Mouse (Mus musculus) gastrocnemius, adult 18-20 months (tissue): ENCODE data around the gene Phf19. TPM values are rescaled to one million over a fixed set of nuclear protein-coding genes. Genes with fewer than 3 reads are reported as not detected.

Experiments used
- DNase-seq: peaks from one replicate; pipeline ENCODE4 v3.0.0; 2021; ENCODE audit warnings: low spot score
- total RNA-seq, 2 experiments: library from RNA; stranded (reverse); gene quantifications; 2 replicates each; pipeline ENCODE4 v1.2.3; 2021

Phf19 gene
- total RNA-seq, 2 experiments from 2014 or later, result 0.59 to 0.71 TPM

DNA sequence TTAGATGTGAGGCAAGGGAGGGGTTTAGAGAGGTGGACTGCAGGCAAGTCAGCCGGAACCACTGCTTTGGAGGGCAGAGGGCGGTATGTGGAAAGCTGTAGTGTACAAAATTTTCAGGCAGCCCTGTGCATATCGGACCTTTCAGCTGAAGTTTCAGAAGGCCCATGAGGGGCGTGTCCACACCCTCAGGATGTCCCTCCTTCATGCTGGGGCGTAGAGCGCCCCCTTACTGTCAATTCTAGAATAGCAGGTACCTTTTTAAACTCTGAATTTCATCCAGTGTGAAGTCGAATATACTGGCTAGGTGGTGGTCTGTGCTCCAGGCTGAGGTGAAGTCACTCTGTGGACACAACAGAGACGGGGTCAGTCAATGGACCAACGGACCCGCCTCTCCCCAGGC lies 16.0 kb downstream of the Phf19 start:
- DNase-seq, result no peak

DNA sequence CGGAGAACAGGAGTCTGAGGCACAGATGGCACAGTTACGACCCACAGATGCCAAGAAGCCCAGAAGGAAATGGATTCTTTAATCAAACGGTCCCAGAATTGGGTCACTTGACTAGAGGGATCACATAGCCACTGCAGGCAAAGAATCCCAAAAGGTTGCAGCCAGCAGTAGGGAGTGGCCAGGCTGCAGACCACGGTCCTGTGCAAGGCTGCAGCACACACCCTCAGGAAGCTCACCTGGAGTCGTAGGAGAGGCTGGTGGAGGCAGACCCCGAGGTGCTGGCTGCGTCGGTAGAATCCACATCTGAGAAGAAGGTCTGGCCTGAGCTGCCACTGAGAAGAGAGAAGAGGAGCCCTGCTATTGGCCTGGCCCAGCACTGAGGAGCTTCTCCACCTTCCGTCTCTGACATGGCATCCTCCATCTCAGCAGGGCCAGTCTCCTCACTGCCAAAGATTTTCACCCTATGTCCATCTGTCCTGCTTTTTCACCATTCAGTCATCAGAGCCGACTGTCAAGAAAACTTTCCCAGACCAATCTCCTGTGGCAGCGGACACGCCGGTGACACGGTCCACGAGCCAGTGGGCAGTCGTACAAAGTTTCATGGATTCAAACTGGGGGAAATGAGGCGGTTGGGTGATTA lies 16.9 kb downstream of the Phf19 start:
- no peak for DNase-seq

DNA sequence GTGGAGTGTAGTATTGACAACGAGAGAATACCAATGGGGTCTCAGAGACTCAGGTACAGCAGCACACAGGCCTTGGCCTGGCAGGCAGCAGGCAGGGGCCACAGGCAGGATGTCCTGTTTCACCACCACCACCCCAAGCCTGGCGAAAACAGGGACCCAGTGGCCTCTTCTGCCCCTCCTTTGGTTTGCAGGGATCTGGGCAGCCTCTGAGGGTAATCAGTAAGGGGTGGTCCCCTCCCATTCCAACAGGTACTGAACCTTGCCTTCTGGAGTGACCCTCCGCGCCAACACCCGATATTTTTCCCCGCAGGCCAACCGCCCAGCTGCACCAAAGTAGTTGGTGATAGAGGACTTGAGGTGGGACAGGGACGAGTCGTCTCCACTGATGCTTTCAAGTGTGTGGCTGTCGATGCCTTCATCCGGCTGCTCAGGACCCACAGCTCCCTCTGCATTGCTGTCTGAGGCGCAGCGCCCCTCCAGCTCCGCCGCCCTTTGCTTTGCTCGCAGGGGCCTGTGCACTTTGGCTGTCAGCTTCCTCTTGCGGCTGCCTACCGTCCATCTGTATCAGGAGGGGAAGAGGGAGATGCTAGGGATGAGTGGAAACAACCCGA lies 18.2 kb downstream of the Phf19 start:
- no peak for DNase-seq

DNA sequence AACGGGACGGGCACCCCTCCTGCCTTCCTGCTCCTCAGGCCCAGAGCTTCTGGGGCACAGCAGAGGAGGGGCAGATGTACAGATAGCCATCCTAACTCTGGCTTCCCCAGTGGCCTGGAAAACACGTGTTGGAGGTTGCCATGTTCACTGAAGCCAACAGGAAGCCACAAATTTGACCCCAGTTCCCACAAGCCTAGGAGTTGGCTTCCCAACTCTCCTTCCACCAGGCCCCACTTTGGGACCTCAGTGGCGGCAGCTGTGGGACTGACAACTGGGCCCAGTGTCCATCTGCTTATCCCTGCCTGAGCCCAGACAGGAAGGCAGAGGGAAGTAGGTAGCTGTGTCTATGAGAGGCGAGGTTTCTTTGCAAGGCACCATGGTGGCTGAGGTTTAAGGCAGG lies 19.9 kb downstream of the Phf19 start:
- no peak for DNase-seq

DNA sequence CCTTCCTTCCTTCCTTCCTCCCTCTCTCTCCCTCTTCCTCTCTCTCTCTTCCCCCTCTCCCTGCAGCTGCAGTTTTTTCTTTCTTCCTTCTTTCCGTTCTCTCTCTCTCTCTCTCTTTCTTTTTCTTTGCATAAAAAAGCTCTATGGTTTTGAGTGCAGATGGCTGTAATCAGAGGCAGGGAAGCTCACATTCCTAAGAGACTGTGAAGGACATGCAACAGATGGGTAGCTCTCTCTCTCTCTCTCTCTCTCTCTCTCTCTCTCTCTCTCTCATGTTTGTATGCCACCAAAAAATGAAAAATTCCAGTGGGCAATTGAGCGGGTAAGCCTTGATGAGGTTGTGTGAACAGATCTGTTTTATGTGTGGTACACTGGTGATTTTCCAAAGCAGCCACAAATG lies 29.6 kb downstream of the Phf19 start:
- no peak for DNase-seq

DNA sequence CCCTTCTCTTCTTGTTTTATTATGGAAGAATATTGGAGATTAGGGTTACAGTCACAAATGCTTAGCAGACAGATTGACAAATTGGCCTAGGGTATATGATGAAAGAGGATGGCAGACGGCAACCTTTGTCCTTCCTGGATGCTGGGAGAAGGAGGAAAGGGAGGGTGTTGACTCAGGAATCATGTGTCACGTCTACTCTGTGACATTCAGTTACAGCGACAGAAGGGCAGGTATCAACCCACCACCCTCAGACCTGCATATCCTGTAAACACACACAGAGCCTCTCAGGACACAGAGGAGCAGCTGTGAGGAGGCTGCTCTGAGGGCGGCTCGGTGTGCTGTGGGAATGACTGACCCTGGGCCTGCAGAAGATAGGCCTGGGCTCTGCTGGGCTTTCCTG lies 30.6 kb downstream of the Phf19 start:
- no peak for DNase-seq

DNA sequence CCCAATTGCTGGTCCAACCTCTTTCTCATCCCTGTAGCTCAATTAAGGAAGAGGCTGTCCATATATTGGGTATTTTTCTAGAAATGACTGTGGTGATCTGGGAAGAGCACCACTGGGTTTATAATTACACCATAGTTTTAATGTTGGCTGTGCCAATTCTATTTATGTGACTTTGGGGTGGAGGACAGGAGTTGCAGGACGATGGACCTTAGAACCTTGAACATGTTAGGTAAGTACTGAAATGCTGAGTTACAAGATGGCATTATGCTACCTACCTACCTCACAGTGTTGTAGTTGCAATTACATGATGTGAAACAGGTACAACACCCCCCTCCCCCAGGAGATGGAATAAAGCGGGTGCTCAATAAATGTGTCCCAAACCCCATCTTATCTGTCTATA lies 31.1 kb downstream of the Phf19 start:
- DNase-seq, result no peak

DNA sequence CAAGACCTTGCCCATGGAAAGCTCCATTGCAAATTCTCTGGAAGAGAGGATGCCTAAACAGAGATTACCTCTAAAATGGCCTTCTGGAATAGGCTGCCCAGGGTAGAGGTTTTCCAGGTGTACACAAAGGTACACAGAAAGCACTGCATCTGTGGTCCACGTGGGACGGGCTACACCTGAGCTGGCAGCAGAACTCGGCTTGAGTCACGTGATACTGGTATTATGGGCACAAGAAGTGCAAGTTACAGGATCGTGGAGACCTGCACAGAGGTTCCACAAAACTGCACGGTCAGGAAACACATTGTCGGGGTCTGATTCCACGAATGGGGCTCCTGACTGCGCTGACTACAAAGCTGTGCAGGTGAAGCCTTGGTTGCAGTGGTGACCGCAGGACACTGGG lies 33.8 kb downstream of the Phf19 start:
- DNase-seq, result no peak

DNA sequence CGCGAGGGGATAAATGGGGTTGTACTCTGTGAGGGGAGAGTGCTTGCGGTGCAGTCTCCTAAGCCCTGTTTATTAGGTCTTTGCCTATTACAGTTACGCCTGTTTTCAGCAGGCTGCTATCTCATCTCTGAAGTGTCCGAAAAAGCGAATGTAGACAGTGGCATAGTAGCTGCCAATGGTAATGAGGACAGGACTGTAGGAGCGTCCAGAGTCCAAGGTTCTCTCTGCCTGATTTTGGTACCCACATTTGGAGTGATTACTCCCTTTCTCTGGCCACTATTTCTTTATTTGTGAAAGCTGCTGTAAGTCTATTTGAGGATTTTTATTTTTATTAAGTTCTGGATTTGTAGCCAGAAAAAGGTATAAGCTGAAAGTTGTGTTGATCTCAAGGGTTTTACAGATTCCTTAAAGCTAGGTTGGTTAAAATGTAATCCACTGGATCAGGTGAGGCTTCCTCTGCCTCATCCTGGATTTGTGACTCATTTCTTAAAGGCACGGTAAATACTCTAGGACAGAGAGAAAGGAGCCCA lies 38.9 kb downstream of the Phf19 start, which contains the start of gene Psmd5:
Gene Psmd5 (minus strand): TSS at position 153 of the 530 bp plus-strand sequence.
- DNase-seq, result no peak

DNA sequence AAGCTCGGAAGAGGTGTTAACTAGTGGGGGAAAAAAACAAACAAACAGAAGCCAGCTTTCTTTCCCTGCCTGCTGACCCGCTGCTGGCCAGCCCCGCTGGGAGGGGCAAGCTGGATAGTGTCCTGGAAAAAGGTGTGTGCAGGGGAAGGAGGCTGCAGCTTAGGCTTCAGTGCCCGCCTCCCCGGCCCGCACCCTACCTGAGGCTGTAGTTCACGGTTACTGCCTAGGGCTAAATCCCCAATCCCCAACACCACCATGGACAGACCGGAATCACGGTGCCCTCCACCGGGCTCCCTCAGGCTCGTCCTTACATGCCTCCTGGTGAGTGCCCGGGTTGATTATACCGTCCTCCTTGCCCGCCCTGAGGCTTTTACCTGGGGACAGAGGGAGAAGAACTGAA lies 39.6 kb downstream of the Phf19 start, which contains the start of gene Cutal:
Gene Cutal (plus strand): TSS at position 126 of the 400 bp plus-strand sequence.
- DNase-seq, result no peak

DNA sequence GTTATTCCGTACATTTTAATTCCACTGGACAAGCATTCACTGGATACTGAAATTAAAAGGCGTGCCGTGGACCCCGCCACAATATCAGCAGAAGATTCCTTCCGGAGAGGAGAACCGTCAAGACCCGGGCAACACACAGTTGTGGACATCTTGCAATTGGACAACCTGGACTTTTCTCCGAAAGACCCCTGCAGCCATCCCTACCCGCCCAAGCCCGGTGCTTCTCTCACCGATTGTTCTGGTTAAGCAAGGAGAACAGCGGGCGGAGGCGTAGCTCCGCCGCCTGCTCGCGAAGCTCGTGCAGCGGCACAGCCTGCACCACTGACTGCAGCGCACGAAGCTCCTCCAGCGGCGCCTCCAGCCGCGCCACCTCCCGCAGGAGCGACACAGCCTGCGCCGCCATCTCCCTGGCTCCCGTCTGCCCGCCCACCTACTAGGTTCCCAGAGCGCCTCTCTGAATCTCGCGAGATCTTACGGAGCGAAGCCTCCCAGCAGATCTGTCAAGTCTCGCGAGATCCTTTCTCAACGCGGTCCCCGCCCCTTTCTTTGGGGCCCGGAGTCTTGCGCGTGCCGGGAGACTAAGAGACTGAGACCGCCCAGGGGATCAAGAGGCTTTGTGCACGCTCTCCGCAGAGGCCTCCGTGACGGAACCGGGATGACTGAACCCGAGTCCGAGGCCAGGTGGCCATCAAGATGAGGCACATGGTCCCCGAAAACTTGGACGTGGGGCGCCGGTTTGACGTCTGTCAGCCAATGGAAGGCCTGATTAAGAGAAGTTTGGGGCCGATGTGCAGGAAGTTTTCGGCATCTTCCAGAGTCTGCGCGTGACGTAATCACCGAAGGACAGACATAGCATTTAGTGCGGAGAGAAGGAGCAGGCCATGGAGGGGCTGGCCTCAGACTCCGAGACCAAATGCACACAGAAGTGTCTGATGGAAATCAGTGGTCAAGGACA lies 43.0 kb downstream of the Phf19 start:
- DNase-seq, result peak; percentile 95

DNA sequence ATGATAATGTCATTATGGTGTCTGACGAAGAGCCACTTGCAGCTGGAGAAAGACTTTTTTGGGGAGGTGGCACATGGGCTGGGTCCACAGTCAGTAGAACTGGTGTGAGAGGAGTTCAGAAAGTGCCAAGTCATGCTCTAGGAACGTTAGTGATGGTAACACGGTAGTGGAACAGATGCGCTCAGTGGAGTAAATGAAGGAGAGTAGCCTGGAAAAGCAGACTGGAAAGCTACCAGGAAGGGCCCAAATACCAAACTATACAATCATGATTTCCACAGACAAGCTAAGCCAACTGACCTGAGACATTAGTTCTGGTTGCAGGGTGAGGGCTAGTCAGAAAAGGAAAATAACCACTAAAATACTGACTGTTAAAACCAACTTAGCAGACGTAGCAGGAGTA lies 44.1 kb downstream of the Phf19 start:
- no peak for DNase-seq

DNA sequence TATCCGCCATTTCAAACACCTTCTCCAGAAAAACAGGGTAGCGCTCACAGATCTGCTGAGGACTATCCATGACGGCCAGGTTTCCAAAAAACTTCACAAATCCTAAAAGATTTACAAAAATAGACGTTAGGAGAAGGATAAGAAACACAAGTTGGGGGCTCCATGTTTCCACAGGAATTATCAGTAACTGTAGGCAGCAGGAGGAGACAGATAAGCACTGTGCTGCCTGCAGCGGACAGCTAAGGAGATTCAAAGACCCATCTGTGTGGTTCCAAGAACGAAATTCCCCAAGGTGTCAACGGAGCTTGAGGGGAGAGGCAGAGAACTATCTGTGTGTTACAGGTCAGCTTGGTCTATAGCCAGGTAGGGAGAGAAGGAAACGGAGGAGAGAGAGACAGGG lies 56.1 kb downstream of the Phf19 start:
- DNase-seq, result no peak

DNA sequence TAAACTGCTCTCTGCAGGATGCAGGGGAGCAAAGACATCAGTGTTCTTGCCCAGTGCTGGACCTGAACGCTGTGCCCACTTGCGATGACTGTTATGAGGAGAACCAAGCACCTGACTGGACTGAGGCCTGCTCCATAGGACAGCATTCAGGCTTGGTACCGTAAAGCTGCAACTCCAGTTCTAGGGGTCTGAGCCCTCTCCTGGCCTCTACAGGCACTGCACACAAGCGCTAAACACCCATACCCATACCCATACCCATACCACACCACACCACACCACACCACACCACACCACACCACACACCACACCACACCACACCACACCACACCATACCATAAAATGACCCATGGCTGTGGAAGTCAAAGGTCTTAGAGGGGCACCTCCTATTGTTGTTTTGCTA lies 58.6 kb downstream of the Phf19 start:
- no peak for DNase-seq

DNA sequence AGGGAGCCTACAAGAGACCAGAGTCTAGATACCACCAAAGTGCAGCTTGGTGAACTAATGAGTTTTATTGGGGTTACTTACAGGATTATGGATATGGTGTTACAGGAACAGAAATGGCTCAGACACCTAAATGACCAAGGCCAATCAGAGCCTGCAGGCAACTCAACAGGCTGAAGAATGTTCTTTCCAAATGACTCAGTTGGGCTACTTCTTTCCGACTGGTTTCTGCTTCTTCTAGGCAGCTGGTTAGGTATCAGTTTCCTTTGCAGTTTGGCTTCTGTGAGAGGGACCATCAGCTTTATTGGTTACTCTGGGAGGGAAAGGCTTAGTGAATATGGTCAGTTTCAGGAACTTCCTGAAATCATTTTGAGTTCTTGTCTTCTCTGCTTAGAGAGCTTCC lies 66.1 kb downstream of the Phf19 start:
- no peak for DNase-seq

Other genes with a start within 250 kb of the Phf19 start
- 10 to 100 TPM; 32.3 to 32.8 TPM for gene Gapvd1, start 158.8 kb downstream of the Phf19 start, total RNA-seq
- 100 to 1,000 TPM; 138 to 213 TPM for gene Hspa5, start 142.1 kb downstream of the Phf19 start, total RNA-seq
- 10 to 100 TPM; 10.2 to 11.5 TPM for gene Rabepk, start 114.1 kb downstream of the Phf19 start, total RNA-seq
- 10 to 100 TPM; 48.0 to 50.7 TPM for gene Fbxw2, start 87.7 kb downstream of the Phf19 start, total RNA-seq
- gene Gm34653, start 81.0 kb downstream of the Phf19 start, total RNA-seq, result under 1 TPM; 0.36 to 0.62 TPM
- under 1 TPM; 0.33 to 0.37 TPM for gene Cutal, start 39.6 kb downstream of the Phf19 start, total RNA-seq
- gene Psmd5, start 39.1 kb downstream of the Phf19 start, total RNA-seq, result 10 to 100 TPM; 11.9 to 17.4 TPM
- under 1 TPM; 0.30 to 0.97 TPM for gene Traf1, start 47.7 kb upstream of the Phf19 start, total RNA-seq
- gene Hc, start 147.4 kb upstream of the Phf19 start, total RNA-seq, result under 1 TPM in 1 of 2 experiments, not detected in 1; 0.19 TPM
- gene AI182371, start 187.5 kb upstream of the Phf19 start, total RNA-seq, result not detected
- 1 to 10 TPM; 4.3 to 5.4 TPM for gene Cntrl, start 195.5 kb upstream of the Phf19 start, total RNA-seq